ENCODE assay signal across 8 mouse cellular contexts in genomic region chr6:125030532-125030931, GRCm38 (mm10). TPM values are rescaled to one million over a fixed set of nuclear protein-coding genes. Genes with fewer than 3 reads are reported as not detected.
A peak's percentile ranks its signal among the peaks of the same experiment; 100 is the strongest.
DNase-seq lines count a peak whose midpoint lies in the region; ATAC-seq and TF ChIP-seq lines count a peak whose summit lies in the region.
"Not testable (repeated sequence)": the region's sequence is repeated elsewhere in the genome, so short reads cannot be mapped to it uniquely, and the experiment has no call there.

No protein-coding gene starts in this region.

- not testable (repeated sequence) for TF ChIP-seq EP300 in CH12.LX (IDR thresholded peaks at IDR 0.05; ENCODE audit: low read length)
- TF ChIP-seq EP300 in heart, adult 2 months (IDR thresholded peaks at IDR 0.05; ENCODE audit: insufficient read depth, low read depth, low read length), result 0 out of 2 replicates have a peak, but pooled peaks have one; percentile 9

- TF ChIP-seq CTCF in CH12.LX (conservative IDR thresholded peaks at IDR 0.05 in 1 of 2, IDR thresholded peaks at IDR 0.05 in 1 of 2; ENCODE audit: low read depth in 2 of 2, low read length in 2 of 2), result peak; percentile 89 to 98
- TF ChIP-seq CTCF in heart, adult 2 months (IDR thresholded peaks at IDR 0.05), result peak; percentile 81

- H3K27ac ChIP-seq in CH12.LX (ENCODE audit: insufficient read depth, low read depth); heart, adult 2 months; liver, embryonic 16.5 days (ENCODE audit: low read length); neural tube, embryonic 11.5 days (ENCODE audit: low read depth, low read length): not testable (repeated sequence)

- dilution Hi-C loops in CH12.LX (cut with MboI; ENCODE audit: extremely low pct_ligation_motif_present, extremely low pct_unique_long_range_greater_than_20kb, low sequenced_read_pairs), result not testable (repeated sequence)

- H3K79me2 ChIP-seq in CH12.LX (replicated peaks; ENCODE audit: control insufficient read depth, extremely low read depth, insufficient read depth, poor library complexity, severe bottlenecking); heart, adult 2 months (replicated peaks; ENCODE audit: control insufficient read depth, insufficient read depth, low read length): not testable (repeated sequence)

- not testable (repeated sequence) for H3K4me3 ChIP-seq in CH12.LX (replicated peaks in 1 of 3; ENCODE audit: low read depth in 2 of 3, low read length in 2 of 3, poor library complexity in 1 of 3); heart, adult 2 months; liver, embryonic 16.5 days (ENCODE audit: low read depth, low read length); neural tube, embryonic 11.5 days (ENCODE audit: low read depth, low read length)

- intact Hi-C loops in heart, adult 2 months (cut with DNase I), result not testable (repeated sequence)

- H3K27me3 ChIP-seq in CH12.LX (replicated peaks); heart, adult 2 months (ENCODE audit: control insufficient read depth, insufficient read depth, low read length); liver, embryonic 16.5 days (ENCODE audit: control insufficient read depth, insufficient read depth, low read depth, low read length); neural tube, embryonic 11.5 days (ENCODE audit: control insufficient read depth, insufficient read depth, low read length): not testable (repeated sequence)

- in situ Hi-C loops in CH12.LX (cut with MboI; ENCODE audit: low pct_ligation_motif_present, low pct_unique_long_range_greater_than_20kb, low sequenced_read_pairs), result loop anchor here (25.0 kb wide), 1 partner anchor 168 kb away; the partner anchor contains the start of genes Gpr162 and P3h3

- 37% methylated on average over 8 of the region's 9 CpGs for WGBS in heart, adult 2 months
- 45% methylated on average over 7 of the region's 9 CpGs for WGBS in liver, embryonic 16.5 days (ENCODE audit: insufficient replicate concordance)
- 34% methylated on average over 7 of the region's 9 CpGs for WGBS in neural tube, embryonic 11.5 days

- H3K9me3 ChIP-seq in CH12.LX (replicated peaks; ENCODE audit: low read length); liver, embryonic 16.5 days (replicated peaks; ENCODE audit: control insufficient read depth, low read length); neural tube, embryonic 11.5 days (ENCODE audit: control insufficient read depth, low read length): not testable (repeated sequence)

- peaks cover 48 to 86% of the 10 kb centered on the region in 2 experiments for H3K36me3 ChIP-seq in CH12.LX (replicated peaks in 1 of 2; ENCODE audit: control insufficient read depth in 1 of 2, insufficient read depth in 1 of 2, low read length in 1 of 2)
- H3K36me3 ChIP-seq in heart, adult 2 months (ENCODE audit: control insufficient read depth, insufficient read depth, low read length), result not testable (repeated sequence)
- peaks cover 49% of the 10 kb centered on the region for H3K36me3 ChIP-seq in liver, embryonic 16.5 days (ENCODE audit: control insufficient read depth, insufficient read depth)
- H3K36me3 ChIP-seq in neural tube, embryonic 11.5 days (ENCODE audit: control insufficient read depth, insufficient read depth, low read length), result peaks cover 24% of the 10 kb centered on the region

- H3K4me2 ChIP-seq in CH12.LX (ENCODE audit: insufficient read depth, low read depth, poor library complexity, severe bottlenecking); liver, embryonic 16.5 days (ENCODE audit: low read depth, low read length); neural tube, embryonic 11.5 days (ENCODE audit: low read depth): not testable (repeated sequence)

- not testable (repeated sequence) for TF ChIP-seq POLR2A in CH12.LX (IDR thresholded peaks at IDR 0.05; ENCODE audit: low read depth, low read length); heart, adult 2 months (IDR thresholded peaks at IDR 0.05; ENCODE audit: insufficient read depth, low read depth, low read length)

- H3K9ac ChIP-seq in CH12.LX (ENCODE audit: insufficient read depth, low read depth); heart, adult 2 months (ENCODE audit: low read depth, low read length); liver, embryonic 16.5 days (ENCODE audit: low read depth, low read length); neural tube, embryonic 11.5 days (ENCODE audit: low read length): not testable (repeated sequence)

- peak; percentile 70 for DNase-seq in CH12.LX (ENCODE audit: extremely low read depth)
- DNase-seq in adrenal gland, postnatal 25 days, result peak; percentile 51
- peak; percentile 26 for DNase-seq in embryo, embryonic 11.5 days (ENCODE audit: low read depth, low spot score)
- DNase-seq in heart, adult 2 months, result peak; percentile 27 to 67
- DNase-seq in kidney, adult 9 months, result peak; percentile 67
- DNase-seq in neural tube, embryonic 11.5 days (ENCODE audit: low spot score), result peak; percentile 74
- DNase-seq in thymus, postnatal 0 days (ENCODE audit: low spot score), result peak; percentile 81

- peak; percentile 9; the same call in 1 of the 2 replicates for ATAC-seq in liver, embryonic 16.5 days (ENCODE audit: low read depth)
- not testable (repeated sequence) for ATAC-seq in neural tube, embryonic 11.5 days (ENCODE audit: insufficient read depth, low FRiP score, low TSS enrichment)

- not testable (repeated sequence) for H3K4me1 ChIP-seq in CH12.LX (ENCODE audit: control insufficient read depth in 1 of 2, insufficient read depth in 2 of 2); heart, adult 2 months (ENCODE audit: control insufficient read depth, insufficient read depth, low read length); liver, embryonic 16.5 days (ENCODE audit: control insufficient read depth, low read depth, low read length); neural tube, embryonic 11.5 days (ENCODE audit: control insufficient read depth, insufficient read depth, low read length)

- TF ChIP-seq RAD21 in CH12.LX (IDR thresholded peaks at IDR 0.05; ENCODE audit: low read depth, low read length), result peak; percentile 61

RNA-seq across cellular contexts. Expression of gene Ing4, which starts 9.0 kb away (rescaled TPM):
- 23.8 and 27.3 TPM in 2 replicates for total RNA-seq in CH12.LX (2012; rRNA removed)
- 31.3 and 32.2 TPM in 2 replicates for total RNA-seq in CH12.LX (2014; rRNA removed)
- polyA plus RNA-seq in CH12.LX (2012; ENCODE audit: insufficient read length, low read depth), result 21.3 and 25.1 TPM in 2 replicates
- 82.3 and 102 TPM in 2 replicates for total RNA-seq in adrenal gland, postnatal 25 days (2021)
- 10 to 100 TPM; 26.1 to 27.1 TPM for total RNA-seq in heart, adult 2 months (2021)
- 26.3 and 36.2 TPM in 2 replicates for polyA plus RNA-seq in heart, adult 2 months (2012; rRNA removed)
- 27.6 and 32.4 TPM in 2 replicates for polyA plus RNA-seq in liver, embryonic 16.5 days (2015; fragmentation: Nextera tagmentation; extraction: Ambion mirVana)
- 130 and 132 TPM in 2 replicates for polyA plus RNA-seq in neural tube, embryonic 11.5 days (2014; fragmentation: Nextera tagmentation; extraction: Ambion mirVana)
- polyA plus RNA-seq in thymus, postnatal 0 days (2015; fragmentation: Nextera tagmentation; extraction: Ambion mirVana), result 113 and 118 TPM in 2 replicates

RNA-seq across cellular contexts. Expression of gene Acrbp, which starts 19.0 kb away (rescaled TPM):
- total RNA-seq in CH12.LX (2012; rRNA removed), result 3.1 and 3.3 TPM in 2 replicates
- total RNA-seq in CH12.LX (2014; rRNA removed), result 1.1 and 1.7 TPM in 2 replicates
- polyA plus RNA-seq in CH12.LX (2012; ENCODE audit: insufficient read length, low read depth), result 4.0 and 4.9 TPM in 2 replicates
- 10.4 and 11.7 TPM in 2 replicates for total RNA-seq in adrenal gland, postnatal 25 days (2021)
- 1 to 10 TPM; 1.9 to 2.3 TPM for total RNA-seq in heart, adult 2 months (2021)
- polyA plus RNA-seq in heart, adult 2 months (2012; rRNA removed), result 13.6 and 16.3 TPM in 2 replicates
- polyA plus RNA-seq in liver, embryonic 16.5 days (2015; fragmentation: Nextera tagmentation; extraction: Ambion mirVana), result 2.0 and 4.5 TPM in 2 replicates
- 10.9 and 11.7 TPM in 2 replicates for polyA plus RNA-seq in neural tube, embryonic 11.5 days (2014; fragmentation: Nextera tagmentation; extraction: Ambion mirVana)
- polyA plus RNA-seq in thymus, postnatal 0 days (2015; fragmentation: Nextera tagmentation; extraction: Ambion mirVana), result 9.2 and 10.2 TPM in 2 replicates

RNA-seq across cellular contexts. Expression of gene Zfp384, which starts 21.6 kb away (rescaled TPM):
- 14.0 and 14.5 TPM in 2 replicates for total RNA-seq in CH12.LX (2012; rRNA removed)
- 14.9 and 17.0 TPM in 2 replicates for total RNA-seq in CH12.LX (2014; rRNA removed)
- polyA plus RNA-seq in CH12.LX (2012; ENCODE audit: insufficient read length, low read depth), result 32.0 and 34.4 TPM in 2 replicates
- total RNA-seq in adrenal gland, postnatal 25 days (2021), result 59.6 and 61.3 TPM in 2 replicates
- total RNA-seq in heart, adult 2 months (2021), result 10 to 100 TPM; 22.4 to 22.8 TPM
- 28.2 and 33.5 TPM in 2 replicates for polyA plus RNA-seq in heart, adult 2 months (2012; rRNA removed)
- 3.5 and 3.6 TPM in 2 replicates for polyA plus RNA-seq in liver, embryonic 16.5 days (2015; fragmentation: Nextera tagmentation; extraction: Ambion mirVana)
- polyA plus RNA-seq in neural tube, embryonic 11.5 days (2014; fragmentation: Nextera tagmentation; extraction: Ambion mirVana), result 9.7 and 10.2 TPM in 2 replicates
- 8.8 and 9.5 TPM in 2 replicates for polyA plus RNA-seq in thymus, postnatal 0 days (2015; fragmentation: Nextera tagmentation; extraction: Ambion mirVana)

RNA-seq across cellular contexts. Expression of gene Pianp, which starts 34.0 kb away (rescaled TPM):
- total RNA-seq in CH12.LX (2012; rRNA removed) (0.08 TPM in 1 of 2 replicates, not detected in the other), CH12.LX (2014; rRNA removed) (not detected in 2 replicates)
- polyA plus RNA-seq in CH12.LX (2012; ENCODE audit: insufficient read length, low read depth), result not detected in 2 replicates
- total RNA-seq in adrenal gland, postnatal 25 days (2021), result 1.2 and 2.1 TPM in 2 replicates
- total RNA-seq in heart, adult 2 months (2021), result under 1 TPM; 0.43 to 0.50 TPM
- polyA plus RNA-seq in heart, adult 2 months (2012; rRNA removed), result 1.7 and 2.0 TPM in 2 replicates
- 0.05 and 0.11 TPM in 2 replicates for polyA plus RNA-seq in liver, embryonic 16.5 days (2015; fragmentation: Nextera tagmentation; extraction: Ambion mirVana)
- 1.7 and 2.6 TPM in 2 replicates for polyA plus RNA-seq in neural tube, embryonic 11.5 days (2014; fragmentation: Nextera tagmentation; extraction: Ambion mirVana)
- 0.50 and 0.55 TPM in 2 replicates for polyA plus RNA-seq in thymus, postnatal 0 days (2015; fragmentation: Nextera tagmentation; extraction: Ambion mirVana)

RNA-seq across cellular contexts. Expression of gene Lpar5, which starts 37.2 kb away (rescaled TPM):
- 4.4 and 4.5 TPM in 2 replicates for total RNA-seq in CH12.LX (2012; rRNA removed)
- total RNA-seq in CH12.LX (2014; rRNA removed), result 3.3 and 4.8 TPM in 2 replicates
- 14.4 and 25.9 TPM in 2 replicates for polyA plus RNA-seq in CH12.LX (2012; ENCODE audit: insufficient read length, low read depth)
- 0.36 TPM in 1 of 2 replicates, not detected in the other for total RNA-seq in adrenal gland, postnatal 25 days (2021)
- total RNA-seq in heart, adult 2 months (2021), result under 1 TPM in 1 of 2 experiments, not detected in 1; 0.20 TPM
- 1.2 and 2.3 TPM in 2 replicates for polyA plus RNA-seq in heart, adult 2 months (2012; rRNA removed)
- 1.4 and 1.5 TPM in 2 replicates for polyA plus RNA-seq in liver, embryonic 16.5 days (2015; fragmentation: Nextera tagmentation; extraction: Ambion mirVana)
- 0.34 and 0.57 TPM in 2 replicates for polyA plus RNA-seq in neural tube, embryonic 11.5 days (2014; fragmentation: Nextera tagmentation; extraction: Ambion mirVana)
- 3.5 and 4.2 TPM in 2 replicates for polyA plus RNA-seq in thymus, postnatal 0 days (2015; fragmentation: Nextera tagmentation; extraction: Ambion mirVana)

Comparison
In these comparisons a context has a peak if more than half of its experiments do, and no peak if none do; other contexts are left out.
1. DNase-seq: peak in every context shown above with its lines; median percentile 81 in thymus, postnatal 0 days; 74 in neural tube, embryonic 11.5 days; 70 in CH12.LX; 67 in kidney, adult 9 months; 51 in adrenal gland, postnatal 25 days; 47 in heart, adult 2 months; 26 in embryo, embryonic 11.5 days.